Mouse (Mus musculus) limb, embryonic 12.5 days (tissue): ENCODE measurements around the gene Atf7. TPM values are rescaled to one million over a fixed set of nuclear protein-coding genes. Genes with fewer than 3 reads are reported as not detected.

Source experiments
- ATAC-seq: fragments of 200-750 bp; cut with Nextera tagmentation; 2 replicates; pipeline ENCODE4 v1.8.0; 2017; ENCODE audit warnings: low read depth, moderate TSS enrichment; ENCODE audit not compliant: insufficient number of reproducible peaks, insufficient read depth, low FRiP score, low TSS enrichment
- H3K27ac ChIP-seq: fragments of 300-500 bp; sonication (generic); 2 replicates; pipeline ENCODE4 v1.5.1; 2016; ENCODE audit warnings: mild to moderate bottlenecking, moderate library complexity
- H3K27me3 ChIP-seq: fragments of 300-500 bp; sonication (generic); 2 replicates; pipeline ENCODE4 v1.6.1; 2016; ENCODE audit warnings: mild to moderate bottlenecking, moderate library complexity
- H3K36me3 ChIP-seq: fragments of 300-500 bp; sonication (generic); 2 replicates; pipeline ENCODE4 v1.6.1; 2016; ENCODE audit warnings: mild to moderate bottlenecking, moderate library complexity
- H3K4me1 ChIP-seq: fragments of 300-500 bp; sonication (generic); replicated peaks from 2 replicates; pipeline ENCODE4 v1.6.1; 2016
- H3K4me2 ChIP-seq: fragments of 300-500 bp; sonication (generic); 2 replicates; pipeline ENCODE4 v1.6.1; 2016; ENCODE audit warnings: mild to moderate bottlenecking, moderate library complexity
- H3K4me3 ChIP-seq: fragments of 300-500 bp; sonication (generic); replicated peaks from 2 replicates; pipeline ENCODE4 v1.5.1; 2016; ENCODE audit warnings: mild to moderate bottlenecking
- H3K9ac ChIP-seq: fragments of 300-500 bp; sonication (generic); replicated peaks from 2 replicates; pipeline ENCODE4 v1.6.1; 2016; ENCODE audit warnings: mild to moderate bottlenecking, moderate library complexity
- H3K9me3 ChIP-seq: fragments of 300-500 bp; sonication (generic); 2 replicates; pipeline ENCODE4 v1.6.1; 2016; ENCODE audit warnings: mild to moderate bottlenecking, moderate library complexity
- WGBS: fragments of 180-500 bp; shearing (Covaris S2); methylation state at CpG from one replicate; pipeline ENCODE4 v1.1.7; 2016; 5-methylcytosine and 5-hydroxymethylcytosine counted together
- polyA plus RNA-seq: library from polyadenylated mRNA; unstranded; fragments of >200 nt; fragmentation: Nextera tagmentation; extraction: Ambion mirVana; gene quantifications from 2 replicates; pipeline ENCODE4 v1.2.1, GENCODE M21; 2016

The Atf7 gene
- polyA plus RNA-seq, 1 experiment from 2014 or later = 32.1 TPM

GRCm38 (mm10) chr15:102524892-102525485, 100.3 kb downstream of the Atf7 start, which contains the start of gene Npff:
Gene Npff, minus strand, starts transcription at chr15:102524942.
- 8% methylated on average over 3 of the region's 3 CpGs for WGBS
- H3K4me1 ChIP-seq = no peaks in the 10 kb centered on the region
- H3K36me3 ChIP-seq = peaks cover 70% of the 10 kb centered on the region
- no peaks in the 10 kb centered on the region for H3K27me3 ChIP-seq
- no peaks in the 10 kb centered on the region for H3K9me3 ChIP-seq
- H3K27ac ChIP-seq = peak within 1 kb of the TSS; percentile 24; the same call in 1 of the 2 replicates
- H3K4me2 ChIP-seq = no peak within 1 kb of the TSS
- H3K4me3 ChIP-seq = no peak within 1 kb of the TSS
- no peak within 1 kb of the TSS for H3K9ac ChIP-seq
- ATAC-seq = no peak

GRCm38 (mm10) chr15:102521480-102521879, 103.8 kb downstream of the Atf7 start:
- Histone ChIP-seq H3K27me3 (no peaks in the 10 kb centered on the region), H3K36me3 (peaks cover 40% of the 10 kb centered on the region), H3K9me3 (no peaks in the 10 kb centered on the region), H3K9ac (no peak overlapping the region), H3K4me1 (peaks cover 10% of the 10 kb centered on the region), H3K4me3 (no peak overlapping the region), H3K27ac (no peak overlapping the region), H3K4me2 (no peak overlapping the region)
- 87% methylated on average over 4 of the region's 4 CpGs for WGBS
- ATAC-seq = no peak

- no peak for ATAC-seq
- Histone ChIP-seq H3K36me3 (peaks cover 38% of the 10 kb centered on the region), H3K9ac (no peak overlapping the region), H3K4me2 (no peak overlapping the region), H3K27me3 (no peaks in the 10 kb centered on the region), H3K4me3 (no peak overlapping the region), H3K4me1 (peaks cover 19% of the 10 kb centered on the region), H3K9me3 (no peaks in the 10 kb centered on the region), H3K27ac (0 out of 2 replicates have a peak overlapping the region, but pooled peaks have one; percentile 12)
- WGBS = 82% methylated on average over 4 of the region's 4 CpGs
Measured at GRCm38 (mm10) chr15:102520416-102520815, 104.8 kb downstream of the Atf7 start.

- H3K27ac ChIP-seq = peak overlapping the region; percentile 98
- H3K36me3 ChIP-seq = peaks cover 36% of the 10 kb centered on the region
- H3K4me1 ChIP-seq = peaks cover 22% of the 10 kb centered on the region
- 61% methylated on average over 17 of the region's 17 CpGs for WGBS
- no peaks in the 10 kb centered on the region for H3K9me3 ChIP-seq
- H3K4me2 ChIP-seq = peak overlapping the region; percentile 59
- no peaks in the 10 kb centered on the region for H3K27me3 ChIP-seq
- peak overlapping the region; percentile 70 for H3K4me3 ChIP-seq
- H3K9ac ChIP-seq = peak overlapping the region; percentile 81
- ATAC-seq = no peak
Measured at GRCm38 (mm10) chr15:102519211-102520141, 105.8 kb downstream of the Atf7 start.

GRCm38 (mm10) chr15:102518859-102519201, 106.4 kb downstream of the Atf7 start:
- ATAC-seq = no peak
- H3K27me3 ChIP-seq = no peaks in the 10 kb centered on the region
- no peaks in the 10 kb centered on the region for H3K9me3 ChIP-seq
- peaks cover 22% of the 10 kb centered on the region for H3K4me1 ChIP-seq
- H3K4me3 ChIP-seq = peak overlapping the region; percentile 70
- WGBS = 10% methylated on average over 9 of the region's 9 CpGs
- H3K36me3 ChIP-seq = peaks cover 30% of the 10 kb centered on the region
- peak overlapping the region; percentile 98 for H3K27ac ChIP-seq
- H3K4me2 ChIP-seq = peak overlapping the region; percentile 59
- peak overlapping the region; percentile 81 for H3K9ac ChIP-seq

- Histone ChIP-seq H3K4me2 (peak within 1 kb of the TSS; percentile 76), H3K27ac (peak within 1 kb of the TSS; percentile 98), H3K27me3 (no peaks in the 10 kb centered on the region), H3K4me3 (peak within 1 kb of the TSS; percentile 70), H3K9me3 (no peaks in the 10 kb centered on the region), H3K36me3 (peaks cover 26% of the 10 kb centered on the region), H3K4me1 (peaks cover 22% of the 10 kb centered on the region), H3K9ac (peak within 1 kb of the TSS; percentile 84)
- peak; percentile 90 for ATAC-seq
- under 1% methylated on average over 60 of the region's 60 CpGs for WGBS
Measured at GRCm38 (mm10) chr15:102517976-102518858, 107.0 kb downstream of the Atf7 start, which contains the start of gene Tarbp2. Gene Tarbp2, plus strand, starts transcription at chr15:102518192.

- Histone ChIP-seq H3K4me3 (peak overlapping the region; percentile 70), H3K27ac (peak overlapping the region; percentile 85), H3K27me3 (no peaks in the 10 kb centered on the region), H3K9me3 (no peaks in the 10 kb centered on the region), H3K4me1 (peaks cover 26% of the 10 kb centered on the region), H3K4me2 (peak overlapping the region; percentile 76), H3K36me3 (peaks cover 22% of the 10 kb centered on the region), H3K9ac (peak overlapping the region; percentile 84)
- WGBS = 0% methylated on average over 10 of the region's 10 CpGs
- ATAC-seq = no peak
Measured at GRCm38 (mm10) chr15:102517631-102517975, 107.7 kb downstream of the Atf7 start.

GRCm38 (mm10) chr15:102516728-102517404, 108.4 kb downstream of the Atf7 start, which contains the start of gene Map3k12:
Gene Map3k12, minus strand, starts transcription at chr15:102517064.
- Histone ChIP-seq H3K9ac (peak within 1 kb of the TSS; percentile 84), H3K4me3 (peak within 1 kb of the TSS; percentile 70), H3K27ac (peak within 1 kb of the TSS; percentile 98), H3K9me3 (no peaks in the 10 kb centered on the region), H3K4me2 (peak within 1 kb of the TSS; percentile 76), H3K4me1 (peaks cover 33% of the 10 kb centered on the region), H3K27me3 (no peaks in the 10 kb centered on the region), H3K36me3 (peaks cover 15% of the 10 kb centered on the region)
- no peak for ATAC-seq
- WGBS = under 1% methylated on average over 43 of the region's 43 CpGs

- Histone ChIP-seq H3K9ac (peak overlapping the region; percentile 84), H3K9me3 (no peaks in the 10 kb centered on the region), H3K4me2 (peak overlapping the region; percentile 76), H3K4me3 (peak overlapping the region; percentile 70), H3K4me1 (peaks cover 39% of the 10 kb centered on the region), H3K27ac (peak overlapping the region; percentile 85), H3K27me3 (no peaks in the 10 kb centered on the region), H3K36me3 (peaks cover 9% of the 10 kb centered on the region)
- ATAC-seq = no peak
- under 1% methylated on average over 12 of the region's 12 CpGs for WGBS
Measured at GRCm38 (mm10) chr15:102516293-102516692, 109.0 kb downstream of the Atf7 start.

- peaks cover 4% of the 10 kb centered on the region for H3K36me3 ChIP-seq
- H3K4me1 ChIP-seq = peaks cover 44% of the 10 kb centered on the region
- peak overlapping the region; percentile 84 for H3K9ac ChIP-seq
- H3K27ac ChIP-seq = peak overlapping the region; percentile 85
- H3K27me3 ChIP-seq = no peaks in the 10 kb centered on the region
- ATAC-seq = no peak
- H3K4me3 ChIP-seq = peak overlapping the region; percentile 70
- peak overlapping the region; percentile 76 for H3K4me2 ChIP-seq
- H3K9me3 ChIP-seq = no peaks in the 10 kb centered on the region
- WGBS = 53% methylated on average over 4 of the region's 4 CpGs
Measured at GRCm38 (mm10) chr15:102515791-102516190, 109.5 kb downstream of the Atf7 start.
